Mouse (Mus musculus) thymus, adult 2 months (tissue): ENCODE data around the gene Nup107. TPM values are rescaled to one million over a fixed set of nuclear protein-coding genes. Genes with fewer than 3 reads are reported as not detected.

Experiments used
- DNase-seq: peaks from one replicate; pipeline ENCODE4 v3.0.0; 2021
- H3K27ac ChIP-seq: fragments of 200-500 bp; 2 replicates; pipeline ENCODE4 v1.5.1; 2012; ENCODE audit warnings: low read length, control low read depth; ENCODE audit not compliant: control insufficient read depth, insufficient read depth
- H3K27me3 ChIP-seq: fragments of 200-500 bp; 2 replicates; pipeline ENCODE4 v1.6.1; 2012; ENCODE audit warnings: mild to moderate bottlenecking, low read length, moderate library complexity, mixed read lengths; ENCODE audit not compliant: control insufficient read depth, insufficient read depth
- H3K36me3 ChIP-seq: fragments of 200-500 bp; 2 replicates; pipeline ENCODE4 v1.6.1; 2012; ENCODE audit warnings: mild to moderate bottlenecking, low read length, moderate library complexity; ENCODE audit not compliant: control insufficient read depth, insufficient read depth
- H3K4me1 ChIP-seq: fragments of 200-500 bp; replicated peaks from 2 replicates; pipeline ENCODE4 v1.6.1; 2012; ENCODE audit warnings: low read length; ENCODE audit not compliant: control insufficient read depth, insufficient read depth
- H3K4me3 ChIP-seq: fragments of 200-500 bp; 2 replicates; pipeline ENCODE4 v1.5.1; 2012; ENCODE audit warnings: mild to moderate bottlenecking, low read length, control low read depth, moderate library complexity; ENCODE audit not compliant: control insufficient read depth, insufficient read depth
- CTCF ChIP-seq: fragments of 200-500 bp; IDR thresholded peaks from 2 replicates; pipeline ENCODE4 v1.5.1; 2012; ENCODE audit warnings: mild to moderate bottlenecking, control low read depth, low read length, moderate library complexity, borderline replicate concordance; ENCODE audit not compliant: control insufficient read depth, poor library complexity, insufficient read depth; ENCODE audit errors: extremely low read depth
- POLR2A ChIP-seq: fragments of 200-500 bp; IDR thresholded peaks from 2 replicates; pipeline ENCODE4 v1.6.1; 2012; ENCODE audit warnings: mild to moderate bottlenecking, low read length, control low read depth, moderate library complexity; ENCODE audit not compliant: control insufficient read depth, poor library complexity, insufficient read depth; ENCODE audit errors: extremely low read depth
- WGBS: fragments of 180-500 bp; shearing (Covaris S2); methylation state at CpG from one replicate; pipeline ENCODE4 v1.1.7; 2018; 5-methylcytosine and 5-hydroxymethylcytosine counted together
- polyA plus RNA-seq: library from polyadenylated mRNA; depleted of rRNA; stranded (reverse); fragments of >200 nt; gene quantifications from 2 replicates; pipeline ENCODE4 v1.2.3, GENCODE M21; 2012

Gene Nup107
- polyA plus RNA-seq, 1 experiment: 21.4 TPM

DNA sequence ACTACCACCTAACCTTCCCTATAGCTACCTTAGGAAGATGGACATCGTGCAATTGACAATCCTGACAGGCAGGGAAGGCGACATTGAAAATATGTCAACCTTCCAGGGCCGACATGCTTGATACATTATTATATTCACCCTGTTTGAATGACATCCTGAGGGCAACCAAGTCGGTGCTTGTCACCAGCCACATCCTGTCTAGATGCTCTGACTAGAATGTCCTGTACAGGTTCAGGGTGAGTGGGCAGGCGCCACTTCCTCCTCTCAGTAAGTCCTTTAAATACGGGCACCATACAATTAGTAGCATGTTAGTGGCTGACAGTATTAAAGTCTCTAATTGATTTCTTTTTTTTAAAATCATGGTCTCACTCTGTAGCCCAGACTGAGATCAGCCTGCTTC lies 15.6 kb upstream of the Nup107 start:
- Histone ChIP-seq H3K4me1 (peaks cover 26% of the 10 kb centered on the region), H3K27ac (no peak overlapping the region), H3K4me3 (no peak overlapping the region), H3K27me3 (no peaks in the 10 kb centered on the region), H3K36me3 (peaks cover 7% of the 10 kb centered on the region)
- TF ChIP-seq POLR2A: no peak
- TF ChIP-seq CTCF: no peak
- 15% methylated on average over 6 of the region's 6 CpGs for WGBS
- no peak for DNase-seq

DNA sequence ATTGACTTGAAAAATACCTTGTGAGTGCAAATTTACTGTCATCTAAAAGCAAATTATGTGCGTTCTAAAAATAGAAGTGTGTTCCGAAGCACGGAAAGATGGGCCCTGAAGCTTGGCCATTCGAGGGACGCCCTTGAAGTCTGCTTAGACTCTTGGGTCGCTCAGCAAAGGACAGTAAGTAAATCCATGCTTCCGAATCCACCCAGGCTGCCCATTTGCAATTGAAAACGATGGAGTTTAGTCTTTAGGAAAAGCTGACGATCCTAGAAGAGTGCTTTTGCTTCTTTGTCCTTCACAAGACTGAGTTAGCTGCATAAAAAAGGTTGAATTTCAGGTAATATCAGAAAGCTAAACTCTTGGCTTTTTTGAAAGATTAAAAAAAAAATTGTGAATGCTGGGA lies 13.4 kb upstream of the Nup107 start:
- TF ChIP-seq CTCF: no peak
- no peak for TF ChIP-seq POLR2A
- no peak for DNase-seq
- no peak overlapping the region for H3K4me3 ChIP-seq
- no peaks in the 10 kb centered on the region for H3K27me3 ChIP-seq
- no peak overlapping the region for H3K27ac ChIP-seq
- peaks cover 26% of the 10 kb centered on the region for H3K4me1 ChIP-seq
- 92% methylated on average over 9 of the region's 9 CpGs for WGBS
- H3K36me3 ChIP-seq: no peaks in the 10 kb centered on the region

DNA sequence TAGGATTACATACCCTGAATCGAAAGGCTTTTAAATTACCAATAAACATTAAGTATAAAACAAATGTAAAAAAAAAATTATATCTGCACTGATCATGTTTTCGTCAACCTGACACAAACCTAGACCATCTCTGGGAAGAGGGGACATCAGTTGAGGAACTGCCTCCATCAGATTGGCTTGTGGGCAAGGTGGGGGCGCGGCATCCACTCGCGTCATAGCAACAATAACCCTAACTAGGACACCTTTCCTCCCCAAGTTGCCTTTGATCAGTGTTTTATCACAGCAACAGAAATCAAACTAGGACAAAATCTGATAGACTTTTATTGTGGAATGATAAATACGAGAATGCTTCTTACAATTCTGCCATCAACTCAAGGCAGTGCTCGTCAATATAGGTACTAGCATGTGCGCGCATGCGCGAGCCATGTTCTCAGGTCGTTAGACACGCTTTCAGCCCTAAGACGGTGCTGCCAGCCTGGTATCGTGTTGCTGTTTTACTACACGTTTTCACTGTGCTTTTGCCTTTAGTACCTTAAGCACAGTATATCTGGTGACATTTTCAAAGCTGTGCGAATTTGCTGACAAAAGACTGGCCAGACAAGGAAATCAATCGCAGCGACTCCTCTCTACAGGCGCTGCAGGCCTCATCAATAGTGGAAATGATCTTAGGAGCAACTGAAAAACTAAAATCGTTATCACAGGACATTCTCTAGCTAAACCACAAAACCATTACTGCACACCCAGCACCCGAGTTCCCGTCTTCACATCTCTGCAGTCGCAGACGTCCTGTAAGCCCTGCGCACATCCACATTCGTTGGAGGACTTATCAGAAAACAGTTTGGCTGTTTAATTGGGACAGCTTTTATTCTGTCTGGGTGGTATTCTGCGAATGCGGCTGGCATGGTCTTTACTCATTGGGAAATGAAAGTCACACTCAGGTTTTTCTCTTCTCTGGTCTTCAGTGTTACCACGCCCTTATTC lies 11.7 kb upstream of the Nup107 start:
- H3K27me3 ChIP-seq: no peaks in the 10 kb centered on the region
- WGBS: 52% methylated on average over 31 of the region's 31 CpGs
- TF ChIP-seq CTCF (no peak), POLR2A (no peak)
- DNase-seq: no peak
- H3K4me1 ChIP-seq: peaks cover 27% of the 10 kb centered on the region
- no peaks in the 10 kb centered on the region for H3K36me3 ChIP-seq
- no peak overlapping the region; the same call in 1 of the 2 replicates for H3K27ac ChIP-seq
- no peak overlapping the region for H3K4me3 ChIP-seq

DNA sequence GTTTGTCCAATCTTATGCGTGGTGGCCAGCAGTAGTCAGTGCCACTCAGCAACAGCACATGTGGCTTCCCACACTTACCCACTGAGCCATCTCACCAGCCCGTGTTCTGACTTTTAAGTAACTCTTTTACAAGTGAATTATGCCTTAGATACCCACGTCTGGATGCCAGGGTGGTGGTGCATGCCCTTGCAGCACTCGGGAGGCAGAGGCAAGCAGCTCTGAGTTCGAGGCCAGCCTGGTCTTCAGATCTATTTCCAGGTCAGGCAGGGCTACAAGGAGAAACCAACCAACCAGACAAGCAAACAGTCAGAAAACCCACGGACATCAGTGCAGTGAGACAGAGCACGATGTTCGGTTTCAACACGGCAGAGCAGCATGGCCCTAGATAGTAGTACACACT lies 9.4 kb upstream of the Nup107 start:
- TF ChIP-seq POLR2A: no peak
- no peak for TF ChIP-seq CTCF
- Histone ChIP-seq H3K36me3 (no peaks in the 10 kb centered on the region), H3K27me3 (no peaks in the 10 kb centered on the region), H3K4me3 (no peak overlapping the region), H3K4me1 (peaks cover 34% of the 10 kb centered on the region), H3K27ac (no peak overlapping the region)
- DNase-seq: no peak
- WGBS: 97% methylated on average over 9 of the region's 9 CpGs

DNA sequence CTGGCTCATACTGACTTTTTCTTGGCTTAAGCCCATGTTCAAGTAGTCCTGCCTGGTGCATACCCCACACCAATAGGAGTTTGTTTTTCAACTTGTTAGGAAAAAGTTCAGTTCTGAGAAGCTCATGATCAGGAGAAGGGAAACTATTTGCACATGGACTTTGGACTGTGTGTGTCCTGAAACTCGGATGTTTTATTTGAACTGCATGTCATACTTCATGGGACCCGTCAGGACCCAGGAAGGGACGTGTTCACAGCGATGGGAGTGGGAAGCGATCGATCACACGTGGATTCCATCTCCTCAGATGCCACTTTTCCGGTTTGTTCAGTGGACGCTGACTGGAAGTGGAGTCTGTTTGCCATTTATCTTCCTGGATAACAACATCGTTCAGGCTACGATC lies 7.3 kb upstream of the Nup107 start:
- Histone ChIP-seq H3K27me3 (no peaks in the 10 kb centered on the region), H3K4me3 (no peak overlapping the region), H3K36me3 (no peaks in the 10 kb centered on the region), H3K27ac (no peak overlapping the region), H3K4me1 (peaks cover 29% of the 10 kb centered on the region)
- TF ChIP-seq CTCF: no peak
- TF ChIP-seq POLR2A: no peak
- DNase-seq: no peak
- 93% methylated on average over 11 of the region's 11 CpGs for WGBS

DNA sequence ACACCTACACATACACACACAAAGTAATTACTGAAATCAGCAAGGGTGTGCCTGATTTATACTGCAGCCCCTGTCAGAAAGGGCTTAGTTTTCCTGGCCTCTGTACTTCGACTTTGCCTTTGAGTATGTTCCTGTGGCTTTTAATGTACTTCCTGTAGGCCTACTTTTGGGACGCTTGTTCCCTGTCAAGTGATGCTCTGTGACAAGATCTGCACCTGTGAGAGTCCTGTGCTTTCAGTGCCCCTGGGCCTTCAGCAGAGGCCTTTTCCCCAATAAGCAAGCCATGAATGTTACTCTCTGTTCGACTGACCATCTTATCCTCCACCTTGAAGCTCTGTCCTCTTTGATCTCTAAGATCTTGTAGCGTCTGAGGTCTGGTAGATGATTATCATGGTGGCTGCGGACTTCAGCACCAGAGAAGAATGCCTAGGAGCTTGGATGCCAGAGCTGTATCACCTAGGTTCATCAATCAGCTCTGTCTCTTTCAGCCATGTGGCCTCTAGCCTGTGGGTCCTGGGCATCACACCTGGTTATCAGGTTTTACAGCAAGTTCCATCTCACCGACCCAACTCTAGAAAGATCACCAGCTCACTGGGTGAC lies 6.0 kb upstream of the Nup107 start:
- 24% methylated on average over 6 of the region's 6 CpGs for WGBS
- Histone ChIP-seq H3K4me1 (peaks cover 20% of the 10 kb centered on the region), H3K36me3 (no peaks in the 10 kb centered on the region), H3K27me3 (no peaks in the 10 kb centered on the region), H3K4me3 (no peak overlapping the region), H3K27ac (peak overlapping the region; percentile 90)
- peak; percentile 48 for DNase-seq
- TF ChIP-seq CTCF (no peak), POLR2A (no peak)

DNA sequence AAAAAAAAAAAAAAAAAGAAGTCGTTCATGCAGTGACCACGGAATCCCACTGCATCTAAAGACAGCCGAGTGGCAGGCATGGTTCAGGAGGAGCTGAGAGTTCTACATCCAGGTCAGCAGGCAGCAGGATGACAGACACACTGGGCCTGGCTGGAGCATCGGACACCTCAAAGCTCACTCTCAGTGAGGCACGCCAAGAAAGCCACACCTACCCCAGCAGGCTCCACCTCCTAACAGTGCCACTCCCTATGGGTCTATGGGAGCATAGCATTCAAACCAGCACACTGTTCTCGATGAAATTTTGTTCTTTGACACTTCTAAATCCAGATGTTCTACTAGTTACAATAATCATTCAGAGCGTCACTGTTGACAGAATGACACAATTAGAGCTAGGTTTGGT lies 5.2 kb upstream of the Nup107 start:
- Histone ChIP-seq H3K27me3 (no peaks in the 10 kb centered on the region), H3K36me3 (no peaks in the 10 kb centered on the region), H3K4me3 (no peak overlapping the region), H3K4me1 (peaks cover 22% of the 10 kb centered on the region), H3K27ac (peak overlapping the region; percentile 84)
- DNase-seq: no peak
- 84% methylated on average over 7 of the region's 7 CpGs for WGBS
- no peak for TF ChIP-seq CTCF
- TF ChIP-seq POLR2A: no peak
